Comparison of ENCODE assay signal across 12 mouse cellular contexts in the genomic region with DNA sequence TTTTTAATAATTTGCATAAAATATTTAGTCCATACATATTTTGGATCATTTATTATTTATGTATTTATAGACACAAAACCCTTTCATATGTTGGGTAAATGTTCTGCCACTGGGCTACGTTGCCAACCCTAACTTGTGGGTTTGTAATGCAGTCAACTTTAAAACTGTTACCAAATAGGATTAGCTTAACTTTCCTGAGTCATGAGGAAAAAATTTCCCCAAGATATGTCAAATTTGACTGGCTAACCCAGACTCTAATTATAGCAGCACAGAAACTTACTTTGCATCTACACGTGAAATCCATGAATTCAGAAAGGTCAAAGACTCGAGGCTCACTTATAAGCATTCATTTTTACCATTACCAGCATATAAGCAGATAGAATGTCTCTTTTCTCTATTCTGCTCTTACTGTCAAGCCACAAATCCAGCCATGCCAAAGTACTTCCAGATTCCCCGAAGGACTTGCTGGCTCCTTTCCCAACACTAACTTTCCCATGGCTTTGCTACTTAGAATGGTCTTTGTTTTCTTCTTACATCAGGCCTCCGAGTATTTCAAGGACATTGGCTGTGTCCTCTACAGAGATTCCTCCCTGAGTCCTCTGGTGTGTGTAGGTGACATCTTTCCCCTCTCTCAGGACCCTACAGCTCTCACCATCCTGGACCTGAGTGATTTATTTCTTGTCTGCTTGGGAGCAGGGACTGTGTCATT.
DNase-seq lines count a peak whose midpoint lies in the region; ATAC-seq lines count a peak whose summit lies in the region.
"Had no signal": no experiment of that assay in that cellular context is flagged by ENCODE, and none has a peak within 500 bp of the region (broad histone marks: within the 10 kb centered on the region; RNA-seq: fewer than 3 reads in every experiment).

No protein-coding gene starts in this region.

- no peak overlapping the region for H3K9ac ChIP-seq in hindbrain, embryonic 16.5 days (ENCODE audit: low read depth, low read length)
- H3K9ac ChIP-seq in hindbrain, embryonic 12.5 days: no peak overlapping the region
- H3K9ac ChIP-seq in embryonic facial prominence, embryonic 15.5 days: no peak overlapping the region
- H3K9ac ChIP-seq: limb, embryonic 13.5 days had no signal

- WGBS in hindbrain, embryonic 16.5 days: 70% methylated on average over 5 of the region's 5 CpGs
- 76% methylated on average over 5 of the region's 5 CpGs for WGBS in hindbrain, embryonic 12.5 days
- WGBS in embryonic facial prominence, embryonic 15.5 days: 23% methylated on average over 5 of the region's 5 CpGs

- ATAC-seq in hindbrain, embryonic 16.5 days: 0 out of 2 replicates have a peak, but pooled peaks have one; percentile 27
- ATAC-seq in hindbrain, embryonic 12.5 days (ENCODE audit: low FRiP score): no peak
- ATAC-seq in embryonic facial prominence, embryonic 15.5 days (ENCODE audit: insufficient number of reproducible peaks, low FRiP score, low TSS enrichment, low read depth): 0 out of 2 replicates have a peak, but pooled peaks have one; percentile 47
- ATAC-seq: intestine, postnatal 0 days had no signal

- peak; percentile 43 for DNase-seq in NIH3T3 (ENCODE audit: low read depth)
- peak; percentile 54 to 56 for DNase-seq in heart, postnatal 10 days
- DNase-seq in thymus, postnatal 25 days: no peak
- no peak for DNase-seq in layer of hippocampus, adult 11-12 months (ENCODE audit: low spot score)
- no peak for DNase-seq in cerebellum, adult 18-20 months
- DNase-seq: cerebellum, postnatal 10 days; kidney, postnatal 4 days had no signal

- H3K4me3 ChIP-seq in hindbrain, embryonic 16.5 days (ENCODE audit: low read length): no peak overlapping the region
- H3K4me3 ChIP-seq in hindbrain, embryonic 12.5 days: no peak overlapping the region
- no peak overlapping the region for H3K4me3 ChIP-seq in embryonic facial prominence, embryonic 15.5 days (replicated peaks)
- H3K4me3 ChIP-seq: limb, embryonic 13.5 days had no signal

- no peak overlapping the region for H3K27ac ChIP-seq in hindbrain, embryonic 16.5 days (ENCODE audit: low read depth, low read length)
- H3K27ac ChIP-seq in hindbrain, embryonic 12.5 days: no peak overlapping the region
- H3K27ac ChIP-seq in embryonic facial prominence, embryonic 15.5 days (replicated peaks): no peak overlapping the region; the same call in 1 of the 2 replicates
- H3K27ac ChIP-seq: limb, embryonic 13.5 days had no signal

- H3K27me3 ChIP-seq in hindbrain, embryonic 16.5 days (replicated peaks; ENCODE audit: control insufficient read depth, insufficient read depth, low read length): no peaks in the 10 kb centered on the region
- H3K27me3 ChIP-seq in hindbrain, embryonic 12.5 days: no peaks in the 10 kb centered on the region
- no peaks in the 10 kb centered on the region for H3K27me3 ChIP-seq in embryonic facial prominence, embryonic 15.5 days

- intact Hi-C loops in heart, postnatal 10 days (cut with DNase I): no loop called here

- H3K9me3 ChIP-seq in hindbrain, embryonic 16.5 days (ENCODE audit: control insufficient read depth, low read length): no peaks in the 10 kb centered on the region
- H3K9me3 ChIP-seq in hindbrain, embryonic 12.5 days (replicated peaks): no peaks in the 10 kb centered on the region
- no peaks in the 10 kb centered on the region for H3K9me3 ChIP-seq in embryonic facial prominence, embryonic 15.5 days (replicated peaks)
- H3K9me3 ChIP-seq: limb, embryonic 13.5 days had no signal

- no peaks in the 10 kb centered on the region for H3K4me1 ChIP-seq in hindbrain, embryonic 16.5 days (ENCODE audit: control insufficient read depth, insufficient read depth, low read depth, low read length)
- no peaks in the 10 kb centered on the region; the same call in 1 of the 2 replicates for H3K4me1 ChIP-seq in hindbrain, embryonic 12.5 days
- H3K4me1 ChIP-seq in embryonic facial prominence, embryonic 15.5 days: peaks cover 10% of the 10 kb centered on the region; the same call in 1 of the 2 replicates

- H3K36me3 ChIP-seq in hindbrain, embryonic 16.5 days (ENCODE audit: control insufficient read depth, insufficient read depth, low read length): no peaks in the 10 kb centered on the region
- H3K36me3 ChIP-seq in hindbrain, embryonic 12.5 days: no peaks in the 10 kb centered on the region
- H3K36me3 ChIP-seq in embryonic facial prominence, embryonic 15.5 days: no peaks in the 10 kb centered on the region
- H3K36me3 ChIP-seq: limb, embryonic 13.5 days had no signal

- H3K4me2 ChIP-seq in hindbrain, embryonic 16.5 days (ENCODE audit: low read length): no peak overlapping the region
- H3K4me2 ChIP-seq in hindbrain, embryonic 12.5 days (replicated peaks): no peak overlapping the region
- H3K4me2 ChIP-seq in embryonic facial prominence, embryonic 15.5 days (replicated peaks): no peak overlapping the region
- H3K4me2 ChIP-seq: limb, embryonic 13.5 days had no signal

Comparison
In these comparisons a context has a peak if more than half of its experiments do, and no peak if none do; other contexts are left out.
1. DNase-seq: peak in NIH3T3 (single experiment) and heart, postnatal 10 days (2 of 2); none in thymus, postnatal 25 days (single experiment), layer of hippocampus, adult 11-12 months (single experiment) and cerebellum, adult 18-20 months (0 of 2).